Mouse (Mus musculus): Measurements from ENCODE around the gene Cort. TPM values are rescaled to one million over a fixed set of nuclear protein-coding genes. Genes with fewer than 3 reads are reported as not detected.

The Cort gene
- polyA plus RNA-seq, 2 experiments: not detected

- Histone ChIP-seq H3K27ac (peak within 1 kb of the TSS; percentile 6; the same call in 1 of the 2 replicates), H3K4me2 (ENCODE audit: low read depth) (peak within 1 kb of the TSS; percentile 74), H3K9ac (replicated peaks) (peak within 1 kb of the TSS; percentile 93), H3K4me1 (replicated peaks; ENCODE audit: control insufficient read depth in 2 of 2, insufficient read depth in 2 of 2, low read length in 1 of 2) (peaks cover 8 to 12% of the 10 kb centered on the region in 2 experiments), H3K36me3 (replicated peaks; ENCODE audit: control insufficient read depth, insufficient read depth, low read depth) (no peaks in the 10 kb centered on the region), H3K4me3 (ENCODE audit: insufficient read depth in 1 of 2, low read depth in 2 of 2, low read length in 2 of 2) (peak within 1 kb of the TSS; percentile 83 to 97), H3K27me3 (ENCODE audit: control insufficient read depth, insufficient read depth, low read length) (no peaks in the 10 kb centered on the region), H3K9me3 (ENCODE audit: control insufficient read depth, low read length) (no peaks in the 10 kb centered on the region)
- DNase-seq (ENCODE audit: low read depth in 3 of 3, low spot score in 3 of 3) (peak; percentile 78 to 83 (median 80)), ATAC-seq (ENCODE audit: insufficient read depth) (peak; percentile 79)
- TF ChIP-seq CTCF (IDR thresholded peaks at IDR 0.05; ENCODE audit: low read depth) (no peak), EP300 (IDR thresholded peaks at IDR 0.05; ENCODE audit: low read depth) (no peak)
- WGBS (ENCODE audit: insufficient replicate concordance): under 1% methylated on average over 47 of the region's 50 CpGs
Measured at GRCm38 (mm10) chr4:149099369-149100017, 27.1 kb downstream of the Cort start, which contains the start of gene Pex14. TSS of gene Pex14 (minus strand) at chr4:149099876.

GRCm38 (mm10) chr4:149098571-149098970 lies 28.0 kb downstream of the Cort start:
- no peak overlapping the region for H3K27ac ChIP-seq
- H3K4me2 ChIP-seq (ENCODE audit: low read depth): peak overlapping the region; percentile 74
- peak overlapping the region; percentile 83 to 97 for H3K4me3 ChIP-seq (ENCODE audit: insufficient read depth in 1 of 2, low read depth in 2 of 2, low read length in 2 of 2)
- H3K9ac ChIP-seq (replicated peaks): peak overlapping the region; percentile 93
- ATAC-seq (ENCODE audit: insufficient read depth) (no peak), DNase-seq (ENCODE audit: low read depth in 3 of 3, low spot score in 3 of 3) (no peak)
- no peaks in the 10 kb centered on the region for H3K36me3 ChIP-seq (replicated peaks; ENCODE audit: control insufficient read depth, insufficient read depth, low read depth)
- no peaks in the 10 kb centered on the region for H3K27me3 ChIP-seq (ENCODE audit: control insufficient read depth, insufficient read depth, low read length)
- H3K9me3 ChIP-seq (ENCODE audit: control insufficient read depth, low read length): no peaks in the 10 kb centered on the region
- WGBS (ENCODE audit: insufficient replicate concordance): 8% methylated on average over 11 of the region's 11 CpGs
- TF ChIP-seq CTCF (IDR thresholded peaks at IDR 0.05; ENCODE audit: low read depth) (no peak), EP300 (IDR thresholded peaks at IDR 0.05; ENCODE audit: low read depth) (no peak)
- peaks cover 8 to 12% of the 10 kb centered on the region in 2 experiments; a peak in 3 of 4 replicates for H3K4me1 ChIP-seq (replicated peaks; ENCODE audit: control insufficient read depth in 2 of 2, insufficient read depth in 2 of 2, low read length in 1 of 2)

GRCm38 (mm10) chr4:149097956-149098355 lies 28.6 kb downstream of the Cort start:
- Histone ChIP-seq H3K9ac (replicated peaks) (peak overlapping the region; percentile 18; the same call in 1 of the 2 replicates), H3K9me3 (ENCODE audit: control insufficient read depth, low read length) (no peaks in the 10 kb centered on the region), H3K27me3 (ENCODE audit: control insufficient read depth, insufficient read depth, low read length) (no peaks in the 10 kb centered on the region), H3K27ac (no peak overlapping the region), H3K4me2 (ENCODE audit: low read depth) (peak overlapping the region; percentile 74), H3K36me3 (replicated peaks; ENCODE audit: control insufficient read depth, insufficient read depth, low read depth) (no peaks in the 10 kb centered on the region; the same call in 1 of the 2 replicates), H3K4me3 (ENCODE audit: insufficient read depth in 1 of 2, low read depth in 2 of 2, low read length in 2 of 2) (peak overlapping the region; percentile 11 to 97; a peak in 3 of 4 replicates), H3K4me1 (replicated peaks; ENCODE audit: control insufficient read depth in 2 of 2, insufficient read depth in 2 of 2, low read length in 1 of 2) (peaks cover 8 to 12% of the 10 kb centered on the region in 2 experiments; a peak in 3 of 4 replicates)
- DNase-seq (ENCODE audit: low read depth in 3 of 3, low spot score in 3 of 3): no peak
- WGBS (ENCODE audit: insufficient replicate concordance): 60% methylated on average over 3 of the region's 3 CpGs
- no peak for ATAC-seq (ENCODE audit: insufficient read depth)
- TF ChIP-seq CTCF (IDR thresholded peaks at IDR 0.05; ENCODE audit: low read depth) (no peak), EP300 (IDR thresholded peaks at IDR 0.05; ENCODE audit: low read depth) (no peak)

- ATAC-seq (ENCODE audit: insufficient read depth): no peak
- no peak overlapping the region for H3K9ac ChIP-seq (replicated peaks)
- no peaks in the 10 kb centered on the region; the same call in 1 of the 2 replicates for H3K36me3 ChIP-seq (replicated peaks; ENCODE audit: control insufficient read depth, insufficient read depth, low read depth)
- no peak overlapping the region for H3K4me3 ChIP-seq (ENCODE audit: insufficient read depth in 1 of 2, low read depth in 2 of 2, low read length in 2 of 2)
- H3K9me3 ChIP-seq (ENCODE audit: control insufficient read depth, low read length): no peaks in the 10 kb centered on the region
- H3K27me3 ChIP-seq (ENCODE audit: control insufficient read depth, insufficient read depth, low read length): no peaks in the 10 kb centered on the region
- TF ChIP-seq CTCF (IDR thresholded peaks at IDR 0.05; ENCODE audit: low read depth) (no peak), EP300 (IDR thresholded peaks at IDR 0.05; ENCODE audit: low read depth) (no peak)
- no peak for DNase-seq (ENCODE audit: low read depth in 3 of 3, low spot score in 3 of 3)
- H3K4me2 ChIP-seq (ENCODE audit: low read depth): no peak overlapping the region
- no peak overlapping the region for H3K27ac ChIP-seq
- peaks cover 0 to 10% of the 10 kb centered on the region in 2 experiments; a peak in 2 of 4 replicates for H3K4me1 ChIP-seq (replicated peaks; ENCODE audit: control insufficient read depth in 2 of 2, insufficient read depth in 2 of 2, low read length in 1 of 2)
- 63% methylated on average over 8 of the region's 8 CpGs for WGBS (ENCODE audit: insufficient replicate concordance)
Measured at GRCm38 (mm10) chr4:149091364-149091763, 35.2 kb downstream of the Cort start.

- ATAC-seq (ENCODE audit: insufficient read depth) (no peak), DNase-seq (ENCODE audit: low read depth in 3 of 3, low spot score in 3 of 3) (no peak)
- no peaks in the 10 kb centered on the region; a peak in 1 of 4 replicates for H3K4me1 ChIP-seq (replicated peaks; ENCODE audit: control insufficient read depth in 2 of 2, insufficient read depth in 2 of 2, low read length in 1 of 2)
- no peaks in the 10 kb centered on the region for H3K36me3 ChIP-seq (replicated peaks; ENCODE audit: control insufficient read depth, insufficient read depth, low read depth)
- H3K4me2 ChIP-seq (ENCODE audit: low read depth): no peak overlapping the region
- no peak overlapping the region for H3K9ac ChIP-seq (replicated peaks)
- no peak overlapping the region for H3K4me3 ChIP-seq (ENCODE audit: insufficient read depth in 1 of 2, low read depth in 2 of 2, low read length in 2 of 2)
- no peak overlapping the region for H3K27ac ChIP-seq
- H3K27me3 ChIP-seq (ENCODE audit: control insufficient read depth, insufficient read depth, low read length): no peaks in the 10 kb centered on the region
- WGBS (ENCODE audit: insufficient replicate concordance): 77% methylated on average over 5 of the region's 5 CpGs
- no peaks in the 10 kb centered on the region for H3K9me3 ChIP-seq (ENCODE audit: control insufficient read depth, low read length)
- TF ChIP-seq EP300 (IDR thresholded peaks at IDR 0.05; ENCODE audit: low read depth): no peak
Measured at GRCm38 (mm10) chr4:149085381-149085780, 41.2 kb downstream of the Cort start.

Measured in liver, embryonic 14.5 days (tissue).